Mouse (Mus musculus) right cerebral cortex, adult 2 months (tissue): ENCODE data around the gene Gm5148.
A peak's percentile ranks its signal among the peaks of the same experiment; 100 is the strongest.

Source experiments
- DNase-seq, 2 experiments: peaks; one replicate each; pipeline ENCODE4 v3.0.0; 2021 to 2022; ENCODE audit warnings: low spot score in 2 of 2

The Gm5148 gene

GRCm38 (mm10) chr3:37693552-37693951 lies 30.7 kb downstream of the Gm5148 start:
- no peak for DNase-seq

- DNase-seq = no peak
Measured at GRCm38 (mm10) chr3:37692945-37693344, 31.3 kb downstream of the Gm5148 start.

- DNase-seq = peak; percentile 64 to 73
Measured at GRCm38 (mm10) chr3:37687158-37687980, 36.9 kb downstream of the Gm5148 start.

GRCm38 (mm10) chr3:37686751-37687150 lies 37.5 kb downstream of the Gm5148 start:
- DNase-seq = no peak

- DNase-seq = no peak
Measured at GRCm38 (mm10) chr3:37686219-37686618, 38.1 kb downstream of the Gm5148 start.

- no peak for DNase-seq
Measured at GRCm38 (mm10) chr3:37676291-37676690, 48.0 kb downstream of the Gm5148 start.

GRCm38 (mm10) chr3:37675056-37675525 lies 49.2 kb downstream of the Gm5148 start:
- no peak for DNase-seq

GRCm38 (mm10) chr3:37673513-37674261 lies 50.6 kb downstream of the Gm5148 start:
- DNase-seq = no peak

GRCm38 (mm10) chr3:37672266-37673040 lies 51.8 kb downstream of the Gm5148 start:
- no peak for DNase-seq

- DNase-seq = no peak
Measured at GRCm38 (mm10) chr3:37669100-37669499, 55.2 kb downstream of the Gm5148 start.

- no peak for DNase-seq
Measured at GRCm38 (mm10) chr3:37668652-37669051, 55.6 kb downstream of the Gm5148 start.

- no peak for DNase-seq
Measured at GRCm38 (mm10) chr3:37667736-37668135, 56.6 kb downstream of the Gm5148 start.

GRCm38 (mm10) chr3:37667119-37667467 lies 57.2 kb downstream of the Gm5148 start:
- DNase-seq = no peak

- no peak for DNase-seq
Measured at GRCm38 (mm10) chr3:37666291-37667118, 57.8 kb downstream of the Gm5148 start.
